Mouse (Mus musculus): ENCODE measurements at regions not wholly inside any gene's neighbourhood (a gene's known extent, or its start where the extent isn't known, plus 50 kb on each side); places are given as distances from the start of the nearest gene placed in this dataset.

GRCm38 (mm10) chr10:109188252-109188651 lies 177.5 kb upstream of the Syt1 start:
- DNase-seq (ENCODE audit: extremely low read depth, insufficient read length, low spot score), result no peak

GRCm38 (mm10) chr10:109185243-109185642 lies 174.5 kb upstream of the Syt1 start:
- no peak for DNase-seq (ENCODE audit: extremely low read depth, insufficient read length, low spot score)

- no peak for DNase-seq (ENCODE audit: extremely low read depth, insufficient read length, low spot score)
Observed at GRCm38 (mm10) chr10:109180527-109180926, 169.7 kb upstream of the Syt1 start.

GRCm38 (mm10) chr10:109160730-109161129 lies 149.9 kb upstream of the Syt1 start:
- DNase-seq (ENCODE audit: extremely low read depth, insufficient read length, low spot score), result no peak

- DNase-seq (ENCODE audit: extremely low read depth, insufficient read length, low spot score), result no peak
Observed at GRCm38 (mm10) chr10:109155768-109156167, 145.0 kb upstream of the Syt1 start.

GRCm38 (mm10) chr10:109140421-109140938 lies 129.7 kb upstream of the Syt1 start:
- no peak for DNase-seq (ENCODE audit: extremely low read depth, insufficient read length, low spot score)

GRCm38 (mm10) chr10:109136763-109137732 lies 126.3 kb upstream of the Syt1 start:
- peak; percentile 38 for DNase-seq (ENCODE audit: extremely low read depth, insufficient read length, low spot score)

GRCm38 (mm10) chr10:109134521-109134920 lies 123.7 kb upstream of the Syt1 start:
- no peak for DNase-seq (ENCODE audit: extremely low read depth, insufficient read length, low spot score)

- DNase-seq (ENCODE audit: extremely low read depth, insufficient read length, low spot score), result no peak
Observed at GRCm38 (mm10) chr10:109132091-109132573, 121.3 kb upstream of the Syt1 start.

- no peak for DNase-seq (ENCODE audit: extremely low read depth, insufficient read length, low spot score)
Observed at GRCm38 (mm10) chr10:109129552-109130110, 118.8 kb upstream of the Syt1 start.

GRCm38 (mm10) chr10:109129068-109129467 lies 118.3 kb upstream of the Syt1 start:
- no peak for DNase-seq (ENCODE audit: extremely low read depth, insufficient read length, low spot score)

GRCm38 (mm10) chr10:109126699-109127098 lies 115.9 kb upstream of the Syt1 start:
- DNase-seq (ENCODE audit: extremely low read depth, insufficient read length, low spot score), result no peak

- DNase-seq (ENCODE audit: extremely low read depth, insufficient read length, low spot score), result no peak
Observed at GRCm38 (mm10) chr10:109117143-109117542, 106.4 kb upstream of the Syt1 start.

GRCm38 (mm10) chr10:109115013-109115627 lies 104.3 kb upstream of the Syt1 start:
- DNase-seq (ENCODE audit: extremely low read depth, insufficient read length, low spot score), result no peak

- no peak for DNase-seq (ENCODE audit: extremely low read depth, insufficient read length, low spot score)
Observed at GRCm38 (mm10) chr10:109105781-109106180, 95.0 kb upstream of the Syt1 start.

GRCm38 (mm10) chr10:109092219-109092618 lies 81.4 kb upstream of the Syt1 start:
- no peak for DNase-seq (ENCODE audit: extremely low read depth, insufficient read length, low spot score)

GRCm38 (mm10) chr10:109079773-109080172 lies 69.0 kb upstream of the Syt1 start:
- no peak for DNase-seq (ENCODE audit: extremely low read depth, insufficient read length, low spot score)

- DNase-seq (ENCODE audit: extremely low read depth, insufficient read length, low spot score), result no peak
Observed at GRCm38 (mm10) chr10:109074218-109074617, 63.4 kb upstream of the Syt1 start.

All from 3134 (cell line).